In the genomic region with DNA sequence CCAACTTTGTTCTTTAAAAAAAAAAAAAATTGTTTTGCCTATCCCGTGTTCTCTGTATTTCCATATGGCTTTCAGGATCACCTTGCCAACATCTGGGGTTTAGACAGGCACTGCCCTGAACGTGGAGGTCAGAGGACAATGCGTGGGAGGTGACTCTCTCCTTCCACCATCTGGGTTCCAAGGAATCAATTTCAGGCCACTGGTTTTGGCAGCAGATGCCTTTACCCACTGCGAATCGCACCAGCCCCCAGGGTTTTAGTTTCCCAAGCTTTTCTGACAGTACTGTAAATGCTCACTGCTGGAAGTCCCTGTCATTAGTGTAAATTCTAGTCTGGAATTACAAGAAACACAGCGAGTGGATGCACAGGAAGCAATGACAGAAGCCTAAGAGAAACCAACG, we compare ENCODE assay signal across 16 mouse cellular contexts.
"Had no signal": no experiment of that assay in that cellular context is flagged by ENCODE, and none has a peak within 500 bp of the region (broad histone marks: within the 10 kb centered on the region; RNA-seq: fewer than 3 reads in every experiment).

No protein-coding gene starts in this region.

- H3K9me3 ChIP-seq: liver, embryonic 15.5 days; midbrain, embryonic 10.5 days; neural tube, embryonic 13.5 days had no signal

- DNase-seq: kidney, adult 2 months; kidney, postnatal 14 days; lung, adult 2 months; lung, postnatal 36 days; midbrain, embryonic 14.5 days; right cerebral cortex, postnatal 4 days; spleen, adult 18-20 months; thymus, adult 18-20 months; thymus, postnatal 14 days had no signal

- H3K9ac ChIP-seq: liver, embryonic 15.5 days; neural tube, embryonic 13.5 days had no signal

- H3K4me3 ChIP-seq: left cerebral cortex, adult 2 months; liver, embryonic 15.5 days; midbrain, embryonic 10.5 days; neural tube, embryonic 13.5 days had no signal

- H3K36me3 ChIP-seq: liver, embryonic 15.5 days; neural tube, embryonic 13.5 days had no signal

- H3K4me2 ChIP-seq: liver, embryonic 11.5 days; liver, embryonic 15.5 days; neural tube, embryonic 13.5 days had no signal

- H3K27ac ChIP-seq: left cerebral cortex, adult 2 months; liver, embryonic 15.5 days; midbrain, embryonic 10.5 days; neural tube, embryonic 13.5 days had no signal

- ATAC-seq: intestine, embryonic 16.5 days; lung, postnatal 0 days had no signal

- H3K27me3 ChIP-seq: liver, embryonic 15.5 days had no signal
